Mouse (Mus musculus): ENCODE measurements at regions not wholly inside any gene's neighbourhood (a gene's known extent, or its start where the extent isn't known, plus 50 kb on each side); places are given as distances from the start of the nearest gene placed in this dataset.
"Not testable (repeated sequence)": the region's sequence is repeated elsewhere in the genome, so short reads cannot be mapped to it uniquely, and the experiment has no call there.

DNA sequence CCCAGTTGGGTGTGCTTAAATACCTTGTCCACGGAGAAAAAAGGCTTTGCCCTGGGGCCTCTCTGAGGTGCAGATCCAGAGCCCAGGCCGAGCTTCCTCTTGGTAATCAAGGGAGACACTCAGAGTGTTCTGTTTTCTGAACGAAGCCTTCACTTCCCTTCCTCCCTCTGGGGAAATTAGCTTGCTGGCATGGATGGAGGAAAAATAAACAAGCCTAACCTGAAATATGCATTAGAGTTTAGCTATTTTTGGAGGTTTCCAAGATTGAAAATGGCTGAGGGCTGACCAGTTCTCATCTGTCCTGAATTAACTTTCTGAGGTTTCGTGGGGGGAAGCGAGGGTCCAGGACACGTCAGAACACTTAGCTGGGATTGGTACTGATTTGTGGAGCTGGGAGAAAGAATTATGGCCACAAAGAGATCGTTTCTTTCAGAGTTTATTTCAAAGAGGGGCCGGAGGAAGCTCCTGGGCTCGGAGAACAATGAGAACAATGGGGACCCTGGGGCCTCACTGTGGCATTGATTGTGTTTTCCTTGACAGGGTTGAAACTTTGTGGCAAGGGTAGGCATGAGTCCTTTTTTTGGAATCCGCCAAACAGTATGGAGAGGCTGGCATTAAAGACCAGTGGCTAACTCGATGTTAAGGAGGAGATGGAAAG, 262.4 kb downstream of the 1810013L24Rik start:
- peak; percentile 26 for DNase-seq (ENCODE audit: extremely low spot score, low spot score)

DNA sequence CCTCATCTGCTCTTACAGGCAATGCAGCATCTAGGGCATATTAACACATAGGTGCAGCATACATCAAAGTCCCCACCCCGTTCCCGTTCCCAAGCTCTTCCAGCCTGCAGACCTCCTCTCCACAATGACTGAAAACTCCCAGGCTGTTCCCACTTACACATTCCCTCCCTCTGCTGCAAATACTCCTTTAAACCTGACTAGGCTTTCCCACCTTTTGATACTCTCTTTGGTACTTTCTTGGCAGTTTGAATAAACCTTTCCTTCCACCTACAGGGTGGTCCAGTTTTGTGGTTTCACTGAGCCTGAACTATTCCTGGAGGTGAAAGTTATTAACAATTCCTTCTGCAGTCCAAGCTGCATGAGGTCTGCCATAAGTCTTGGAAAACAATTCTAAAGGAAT, 263.7 kb downstream of the 1810013L24Rik start:
- DNase-seq (ENCODE audit: extremely low spot score, low spot score), result no peak
- 59% methylated on average over 2 of the region's 2 CpGs for WGBS

More for the DNA sequence above, 262.4 kb downstream of the 1810013L24Rik start:
- 13% methylated on average over 11 of the region's 11 CpGs for WGBS
- Histone ChIP-seq H3K9me3 (no peaks in the 10 kb centered on the region), H3K27ac (peak overlapping the region; percentile 71), H3K27me3 (ENCODE audit: poor library complexity, severe bottlenecking) (no peaks in the 10 kb centered on the region), H3K4me3 (no peak overlapping the region), H3K36me3 (replicated peaks) (no peaks in the 10 kb centered on the region), H3K4me1 (peaks cover 25% of the 10 kb centered on the region)

DNA sequence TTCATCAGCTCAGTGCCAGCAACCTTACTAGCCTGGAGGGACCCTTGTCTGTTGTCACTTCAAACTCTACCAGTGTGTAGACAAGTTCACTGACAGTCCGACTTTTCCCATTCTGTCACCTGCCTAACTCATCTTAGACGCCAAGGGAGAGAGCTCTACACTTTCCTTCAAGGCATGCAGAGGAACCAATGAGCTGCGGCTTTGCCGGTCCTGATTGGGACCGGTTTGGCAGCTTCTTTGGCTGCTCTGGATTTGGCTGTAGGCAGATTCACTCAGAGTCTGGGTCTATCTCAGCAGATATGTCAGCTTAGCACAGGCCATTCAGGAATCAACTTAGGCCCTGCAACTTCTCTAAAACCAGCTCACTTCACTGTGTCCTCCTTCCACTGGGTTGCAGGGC, 264.3 kb downstream of the 1810013L24Rik start:
- Histone ChIP-seq H3K4me1 (peaks cover 25% of the 10 kb centered on the region), H3K9me3 (no peaks in the 10 kb centered on the region), H3K4me3 (no peak overlapping the region), H3K36me3 (replicated peaks) (no peaks in the 10 kb centered on the region), H3K27me3 (ENCODE audit: poor library complexity, severe bottlenecking) (no peaks in the 10 kb centered on the region), H3K27ac (no peak overlapping the region)
- no peak for DNase-seq (ENCODE audit: extremely low spot score, low spot score)
- WGBS, result 56% methylated on average over 5 of the region's 5 CpGs

More for the DNA sequence above, 263.7 kb downstream of the 1810013L24Rik start:
- Histone ChIP-seq H3K4me1 (peaks cover 25% of the 10 kb centered on the region), H3K4me3 (no peak overlapping the region), H3K27ac (no peak overlapping the region), H3K36me3 (replicated peaks) (no peaks in the 10 kb centered on the region), H3K27me3 (ENCODE audit: poor library complexity, severe bottlenecking) (no peaks in the 10 kb centered on the region), H3K9me3 (no peaks in the 10 kb centered on the region)

DNA sequence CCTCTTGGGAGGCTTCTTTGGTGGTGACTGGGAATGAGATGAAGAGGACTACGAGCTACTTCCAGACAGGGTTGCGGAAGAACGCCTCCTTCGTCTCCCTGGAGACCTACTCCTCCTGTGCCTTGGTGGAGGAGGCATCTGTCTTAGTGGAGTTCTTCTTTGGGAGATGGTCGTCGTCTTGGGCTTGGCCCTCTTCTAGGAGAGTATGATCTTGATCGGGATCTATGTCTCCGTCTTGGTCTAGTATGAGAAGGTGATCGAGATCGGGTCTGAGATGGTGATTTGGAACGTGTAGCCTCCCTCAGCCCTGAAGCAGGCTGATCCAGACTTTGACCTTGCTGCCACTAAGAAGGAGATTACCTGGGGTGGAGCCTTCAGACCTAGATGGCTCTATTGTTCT, 276.3 kb downstream of the 1810013L24Rik start:
- Histone ChIP-seq H3K9me3 (peaks cover 8% of the 10 kb centered on the region), H3K27me3 (ENCODE audit: poor library complexity, severe bottlenecking) (no peaks in the 10 kb centered on the region), H3K27ac (no peak overlapping the region), H3K36me3 (replicated peaks) (no peaks in the 10 kb centered on the region), H3K4me3 (no peak overlapping the region), H3K4me1 (no peaks in the 10 kb centered on the region)
- DNase-seq (ENCODE audit: extremely low spot score, low spot score), result no peak
- WGBS, result 90% methylated on average over 11 of the region's 11 CpGs

DNA sequence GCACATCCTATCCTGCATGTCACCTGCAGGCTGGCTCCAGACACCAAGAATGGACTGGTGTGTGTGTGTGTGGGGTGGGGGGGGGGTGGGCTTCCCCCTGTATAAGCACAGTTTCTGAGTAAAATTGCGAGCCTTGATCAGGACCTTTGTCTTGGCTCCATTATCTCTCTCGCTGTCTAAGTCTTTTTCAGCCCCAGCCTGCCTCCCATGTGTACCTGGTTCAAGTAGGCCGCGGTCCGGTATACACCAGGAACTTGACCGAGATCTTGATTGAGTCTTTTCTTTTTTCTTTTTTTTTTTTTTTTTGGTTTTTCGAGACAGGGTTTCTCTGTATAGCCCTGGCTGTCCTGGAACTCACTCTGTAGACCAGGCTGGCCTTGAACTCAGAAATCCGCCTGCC, 276.8 kb downstream of the 1810013L24Rik start:
- DNase-seq (ENCODE audit: extremely low spot score, low spot score); H3K9me3 ChIP-seq; H3K4me1 ChIP-seq; H3K27ac ChIP-seq; H3K27me3 ChIP-seq (ENCODE audit: poor library complexity, severe bottlenecking); H3K4me3 ChIP-seq; H3K36me3 ChIP-seq (replicated peaks): not testable (repeated sequence)
- 90% methylated on average over 8 of the region's 8 CpGs for WGBS

DNA sequence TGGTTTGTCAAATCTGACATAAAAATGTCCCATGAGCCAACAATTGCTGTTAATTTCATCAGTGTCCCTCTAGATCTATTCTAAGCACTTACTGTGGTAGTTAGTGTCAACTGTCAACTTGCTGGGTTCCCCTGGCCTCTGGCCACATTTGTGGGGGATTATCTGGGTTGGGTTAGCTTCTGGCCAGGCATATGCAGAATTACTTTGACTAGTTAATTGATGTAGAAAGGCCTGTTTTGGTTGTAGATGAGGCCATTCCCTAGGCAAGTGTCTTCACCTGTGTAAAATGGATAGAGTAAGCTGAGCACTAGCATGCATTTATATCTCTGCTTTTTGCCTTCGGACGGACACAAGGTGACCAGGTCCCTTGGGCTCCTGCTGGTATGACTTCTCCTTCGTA, 283.9 kb downstream of the 1810013L24Rik start:
- Histone ChIP-seq H3K36me3 (replicated peaks) (no peaks in the 10 kb centered on the region), H3K27ac (no peak overlapping the region), H3K9me3 (0 out of 2 replicates have a peak, but pooled peaks cover 4% of the 10 kb centered on the region), H3K27me3 (ENCODE audit: poor library complexity, severe bottlenecking) (no peaks in the 10 kb centered on the region), H3K4me3 (no peak overlapping the region), H3K4me1 (peaks cover 5% of the 10 kb centered on the region; the same call in 1 of the 2 replicates)
- no peak for DNase-seq (ENCODE audit: extremely low spot score, low spot score)
- 96% methylated on average over 3 of the region's 3 CpGs for WGBS

DNA sequence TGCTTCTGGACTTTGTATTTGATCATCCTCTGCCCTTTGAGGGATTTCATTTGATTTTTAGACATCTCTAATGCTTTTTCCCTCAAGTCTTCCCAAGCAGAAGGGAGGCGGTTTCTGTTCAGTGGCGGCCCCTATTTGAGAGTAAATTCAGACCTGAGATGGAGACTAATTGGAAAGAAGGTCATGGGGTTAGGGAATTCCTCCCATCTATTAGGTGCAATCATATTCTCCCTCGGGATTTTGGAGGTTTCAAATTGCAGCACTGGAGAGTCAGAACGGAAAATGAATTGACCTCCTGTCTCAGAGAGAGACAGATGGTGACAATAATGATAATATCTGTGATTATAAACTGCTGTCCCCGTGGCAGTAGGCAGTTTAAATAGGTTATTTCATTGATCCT, 285.6 kb downstream of the 1810013L24Rik start:
- no peak overlapping the region for H3K27ac ChIP-seq
- no peaks in the 10 kb centered on the region for H3K27me3 ChIP-seq (ENCODE audit: poor library complexity, severe bottlenecking)
- no peak for DNase-seq (ENCODE audit: extremely low spot score, low spot score)
- WGBS, result 54% methylated on average over 5 of the region's 5 CpGs
- no peak overlapping the region for H3K4me3 ChIP-seq
- peaks cover 5% of the 10 kb centered on the region; the same call in 1 of the 2 replicates for H3K4me1 ChIP-seq
- H3K9me3 ChIP-seq, result 0 out of 2 replicates have a peak, but pooled peaks cover 4% of the 10 kb centered on the region
- H3K36me3 ChIP-seq (replicated peaks), result no peaks in the 10 kb centered on the region

DNA sequence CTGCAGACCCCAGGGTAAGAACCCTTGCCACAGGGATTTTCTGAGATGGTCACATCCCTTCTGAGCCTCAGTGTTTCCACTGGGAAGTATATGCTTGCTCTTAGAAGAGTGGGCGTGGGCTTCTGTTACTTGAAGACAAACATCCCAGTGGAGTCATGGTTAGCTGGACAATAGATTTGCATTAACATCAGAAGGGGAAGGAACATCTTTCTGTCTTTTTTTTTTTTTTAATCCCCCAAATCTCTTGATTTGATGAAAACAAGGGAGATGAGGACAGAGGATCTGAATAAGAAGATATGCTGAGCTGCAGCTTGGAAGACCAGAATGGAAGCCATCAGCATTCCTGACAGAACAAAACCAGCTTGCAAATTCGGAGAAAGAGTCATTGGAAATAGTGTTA, 291.7 kb downstream of the 1810013L24Rik start:
- no peaks in the 10 kb centered on the region for H3K36me3 ChIP-seq (replicated peaks)
- no peak for DNase-seq (ENCODE audit: extremely low spot score, low spot score)
- H3K27me3 ChIP-seq (ENCODE audit: poor library complexity, severe bottlenecking), result no peaks in the 10 kb centered on the region
- no peaks in the 10 kb centered on the region for H3K9me3 ChIP-seq
- H3K27ac ChIP-seq, result no peak overlapping the region
- 87% methylated on average over 2 of the region's 2 CpGs for WGBS
- no peak overlapping the region for H3K4me3 ChIP-seq
- peaks cover 5% of the 10 kb centered on the region; the same call in 1 of the 2 replicates for H3K4me1 ChIP-seq

DNA sequence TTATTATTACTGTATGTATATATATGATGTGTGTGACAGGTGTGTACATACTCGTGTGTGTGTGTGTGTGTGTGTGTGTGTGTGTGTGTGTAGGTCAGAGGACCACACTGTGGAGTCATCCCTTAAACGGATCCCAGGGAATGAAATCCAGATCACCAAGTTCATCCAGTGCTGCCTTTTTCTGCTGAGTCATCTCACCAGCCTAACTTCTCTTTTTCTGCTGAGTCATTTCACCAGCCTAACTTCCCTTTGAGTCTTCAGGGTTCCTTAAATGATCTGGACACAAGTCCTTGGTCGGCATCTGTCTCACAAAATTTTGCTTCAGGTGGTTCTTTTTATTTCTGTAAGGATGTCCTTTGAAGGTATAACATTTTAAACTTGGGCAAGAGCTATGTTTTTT, 302.2 kb downstream of the 1810013L24Rik start:
- 83% methylated on average over 3 of the region's 3 CpGs for WGBS
- no peak overlapping the region for H3K4me3 ChIP-seq
- no peaks in the 10 kb centered on the region for H3K4me1 ChIP-seq
- H3K9me3 ChIP-seq, result no peaks in the 10 kb centered on the region
- no peaks in the 10 kb centered on the region for H3K36me3 ChIP-seq (replicated peaks)
- no peak for DNase-seq (ENCODE audit: extremely low spot score, low spot score)
- no peaks in the 10 kb centered on the region for H3K27me3 ChIP-seq (ENCODE audit: poor library complexity, severe bottlenecking)
- no peak overlapping the region for H3K27ac ChIP-seq

DNA sequence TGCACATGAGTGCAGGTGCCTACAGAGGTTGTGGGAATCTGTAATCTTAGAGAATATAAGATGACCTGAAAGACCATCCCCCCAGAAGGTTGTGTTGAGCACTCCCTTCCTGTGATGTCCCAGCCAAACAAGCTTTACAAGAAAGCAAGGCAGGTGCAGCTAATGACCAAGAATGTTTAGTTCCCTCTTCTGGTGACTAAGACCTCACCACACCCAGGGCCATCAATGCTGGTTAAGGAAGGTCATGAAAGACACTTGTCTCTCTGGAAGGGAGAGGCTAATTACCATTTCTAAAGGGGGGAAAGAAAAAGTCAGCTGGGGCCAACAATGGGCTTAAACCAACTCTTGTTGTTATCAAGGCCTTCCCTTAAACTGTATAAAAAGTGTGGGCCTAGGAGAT, 302.9 kb downstream of the 1810013L24Rik start:
- Histone ChIP-seq H3K27ac (no peak overlapping the region), H3K4me3 (no peak overlapping the region), H3K27me3 (ENCODE audit: poor library complexity, severe bottlenecking) (no peaks in the 10 kb centered on the region), H3K9me3 (no peaks in the 10 kb centered on the region), H3K4me1 (no peaks in the 10 kb centered on the region), H3K36me3 (replicated peaks) (no peaks in the 10 kb centered on the region)
- no peak for DNase-seq (ENCODE audit: extremely low spot score, low spot score)

DNA sequence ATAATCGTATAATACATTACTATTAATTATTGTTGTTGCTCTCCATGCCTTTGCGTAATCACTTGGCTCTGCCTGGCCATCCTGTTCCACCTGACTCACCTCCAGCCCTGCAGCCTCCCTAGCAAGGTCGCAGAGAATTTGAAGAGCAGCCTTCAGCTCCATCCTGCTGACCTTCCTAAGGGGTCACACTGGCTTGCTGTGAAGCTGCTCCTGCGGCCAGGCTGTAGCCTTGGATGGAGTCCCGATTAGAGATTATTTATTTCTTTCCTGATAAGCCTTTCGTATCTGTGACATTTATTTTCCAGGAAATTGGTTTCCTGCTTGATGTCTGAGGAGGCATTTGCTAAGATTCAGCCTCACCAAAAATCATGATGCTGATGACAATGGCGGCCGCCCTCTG, 305.5 kb downstream of the 1810013L24Rik start:
- H3K9me3 ChIP-seq, result no peaks in the 10 kb centered on the region
- H3K36me3 ChIP-seq (replicated peaks), result no peaks in the 10 kb centered on the region
- no peaks in the 10 kb centered on the region for H3K27me3 ChIP-seq (ENCODE audit: poor library complexity, severe bottlenecking)
- no peaks in the 10 kb centered on the region for H3K4me1 ChIP-seq
- DNase-seq (ENCODE audit: extremely low spot score, low spot score), result no peak
- H3K4me3 ChIP-seq, result no peak overlapping the region
- WGBS, result 91% methylated on average over 8 of the region's 8 CpGs
- no peak overlapping the region for H3K27ac ChIP-seq

DNA sequence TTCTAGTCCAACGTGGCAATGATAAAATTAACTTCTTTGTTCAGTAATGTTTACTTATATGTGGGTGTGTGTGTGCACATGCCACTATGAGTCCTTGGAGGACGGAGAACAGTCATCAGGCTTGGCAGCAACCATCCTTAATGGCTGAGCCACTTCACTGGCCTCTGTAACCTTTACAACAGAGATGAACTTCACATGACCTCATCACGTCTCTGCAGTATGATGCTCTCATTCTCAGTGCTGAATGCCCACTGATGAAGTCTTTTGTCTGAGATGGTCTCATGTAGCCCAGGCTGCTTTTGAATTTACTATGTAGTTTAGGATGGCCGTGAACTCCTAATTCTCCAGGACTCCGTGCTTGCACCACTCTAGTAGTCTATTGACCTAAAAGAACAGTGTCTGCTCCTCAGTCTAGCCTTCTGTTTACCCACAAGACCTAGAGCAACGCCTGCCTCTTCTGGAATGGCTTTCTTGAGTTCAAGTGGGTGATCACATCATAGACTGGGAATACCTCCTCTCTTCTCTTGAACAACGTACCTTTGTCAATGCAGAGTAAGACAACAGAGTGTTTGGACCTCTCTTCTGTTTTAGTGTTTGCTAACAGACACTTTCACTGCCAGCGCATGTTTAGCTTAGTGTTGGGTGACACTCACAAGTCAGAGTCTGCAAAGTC, 308.8 kb downstream of the 1810013L24Rik start:
- Histone ChIP-seq H3K27me3 (ENCODE audit: poor library complexity, severe bottlenecking) (no peaks in the 10 kb centered on the region), H3K27ac (no peak overlapping the region), H3K4me1 (no peaks in the 10 kb centered on the region), H3K36me3 (replicated peaks) (no peaks in the 10 kb centered on the region), H3K4me3 (no peak overlapping the region), H3K9me3 (no peaks in the 10 kb centered on the region)
- no peak for DNase-seq (ENCODE audit: extremely low spot score, low spot score)
- WGBS, result 82% methylated on average over 8 of the region's 8 CpGs

DNA sequence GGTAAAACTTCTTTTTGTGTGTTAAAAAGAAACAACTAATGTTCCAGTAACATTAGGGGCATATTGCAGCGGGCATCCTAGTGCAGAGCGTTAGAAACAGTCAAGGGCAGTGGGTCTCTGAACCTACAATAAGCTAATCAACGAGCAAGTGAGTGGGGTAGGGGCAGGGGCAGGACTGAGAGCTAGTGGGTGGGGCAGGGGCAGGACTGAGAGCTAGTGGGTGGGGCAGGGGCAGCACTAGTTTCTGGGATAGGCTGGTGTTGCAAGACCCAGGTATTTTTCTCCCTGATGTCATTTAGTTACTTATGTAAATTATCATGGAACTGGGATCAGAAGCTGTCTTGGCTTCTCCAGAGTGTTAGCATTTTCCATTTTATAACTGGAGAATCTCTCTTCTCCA, 309.5 kb downstream of the 1810013L24Rik start:
- Histone ChIP-seq H3K9me3 (no peaks in the 10 kb centered on the region), H3K27me3 (ENCODE audit: poor library complexity, severe bottlenecking) (no peaks in the 10 kb centered on the region), H3K36me3 (replicated peaks) (no peaks in the 10 kb centered on the region), H3K27ac (no peak overlapping the region), H3K4me3 (no peak overlapping the region), H3K4me1 (no peaks in the 10 kb centered on the region)
- DNase-seq (ENCODE audit: extremely low spot score, low spot score), result no peak
- WGBS, result 83% methylated on average over 3 of the region's 3 CpGs
